Mouse (Mus musculus) testis, postnatal 10 days (tissue): Measurements from ENCODE around the gene Cisd1.
"Not testable (repeated sequence)": the region's sequence is repeated elsewhere in the genome, so short reads cannot be mapped to it uniquely, and the experiment has no call there.

Experiments used
- DNase-seq: peaks from one replicate; pipeline ENCODE4 v3.0.0; 2021; ENCODE audit warnings: low spot score

Gene Cisd1

GRCm38 (mm10) chr10:71344579-71345143, at the start of gene Cisd1:
Cisd1 (minus strand) TSS chr10:71344954.
- DNase-seq, result peak; percentile 92

DNA sequence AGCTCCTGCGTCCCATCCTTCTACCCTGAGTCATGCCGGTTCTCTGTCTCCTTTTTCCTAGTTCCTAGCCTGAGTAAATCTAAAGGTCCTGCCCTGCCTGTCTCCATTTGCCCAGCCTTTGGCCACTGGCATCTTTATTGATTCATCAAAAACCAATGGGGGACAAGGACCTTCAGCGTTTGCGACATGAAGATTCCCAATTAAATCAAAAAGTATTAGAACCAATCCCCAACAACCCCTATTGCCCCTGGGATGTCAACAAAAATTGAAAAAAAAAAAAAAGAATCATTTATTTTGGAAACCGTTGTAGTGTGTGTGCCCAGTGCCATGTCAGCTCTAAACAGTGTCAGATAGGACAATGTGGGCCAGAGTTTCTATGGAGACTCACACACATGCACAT, 44.6 kb upstream of the Cisd1 start:
- DNase-seq, result no peak

DNA sequence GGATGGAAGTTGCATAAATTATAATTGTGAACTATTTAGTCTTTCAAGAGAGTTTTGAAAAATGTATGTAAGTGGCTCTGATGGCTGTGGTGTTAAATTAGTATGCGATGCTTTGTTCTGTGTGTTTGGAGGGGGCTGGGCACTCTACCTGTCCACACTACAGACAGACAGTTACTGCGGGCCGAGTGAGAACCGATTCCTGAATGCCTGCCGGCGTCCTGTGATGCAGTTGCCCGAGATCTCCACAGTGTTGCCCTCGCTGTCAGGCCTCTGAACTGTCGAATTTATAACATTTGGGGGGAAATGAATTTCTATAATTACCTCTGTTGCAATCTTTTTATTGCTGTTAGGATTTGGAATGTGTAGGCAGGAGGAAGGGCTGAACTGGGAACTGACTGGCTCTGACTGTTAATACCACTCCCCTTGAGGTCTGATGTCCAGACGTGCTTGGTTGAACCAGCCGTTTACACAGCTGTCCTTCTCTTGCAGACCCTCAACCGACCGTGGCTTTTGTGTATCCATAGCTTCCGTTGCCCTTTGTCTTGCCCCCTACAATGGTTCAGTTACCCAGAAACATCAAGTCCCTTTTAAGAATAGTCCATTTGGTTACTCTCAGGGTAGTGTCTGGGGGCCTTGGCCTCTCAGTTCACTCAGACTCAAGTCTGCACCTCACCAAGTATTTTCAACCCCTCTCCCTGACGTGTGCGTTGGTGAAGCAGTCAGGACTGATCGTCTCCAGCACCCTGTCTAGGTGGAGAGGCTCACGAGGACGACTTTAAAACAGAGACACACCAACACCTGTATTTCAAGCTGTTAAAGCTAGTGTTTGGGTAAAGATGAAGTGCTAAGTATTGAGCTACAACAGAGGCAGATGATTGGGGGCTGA, 39.6 kb upstream of the Cisd1 start:
- no peak for DNase-seq

- not testable (repeated sequence) for DNase-seq
Observed at GRCm38 (mm10) chr10:71383552-71383924, 38.8 kb upstream of the Cisd1 start.

DNA sequence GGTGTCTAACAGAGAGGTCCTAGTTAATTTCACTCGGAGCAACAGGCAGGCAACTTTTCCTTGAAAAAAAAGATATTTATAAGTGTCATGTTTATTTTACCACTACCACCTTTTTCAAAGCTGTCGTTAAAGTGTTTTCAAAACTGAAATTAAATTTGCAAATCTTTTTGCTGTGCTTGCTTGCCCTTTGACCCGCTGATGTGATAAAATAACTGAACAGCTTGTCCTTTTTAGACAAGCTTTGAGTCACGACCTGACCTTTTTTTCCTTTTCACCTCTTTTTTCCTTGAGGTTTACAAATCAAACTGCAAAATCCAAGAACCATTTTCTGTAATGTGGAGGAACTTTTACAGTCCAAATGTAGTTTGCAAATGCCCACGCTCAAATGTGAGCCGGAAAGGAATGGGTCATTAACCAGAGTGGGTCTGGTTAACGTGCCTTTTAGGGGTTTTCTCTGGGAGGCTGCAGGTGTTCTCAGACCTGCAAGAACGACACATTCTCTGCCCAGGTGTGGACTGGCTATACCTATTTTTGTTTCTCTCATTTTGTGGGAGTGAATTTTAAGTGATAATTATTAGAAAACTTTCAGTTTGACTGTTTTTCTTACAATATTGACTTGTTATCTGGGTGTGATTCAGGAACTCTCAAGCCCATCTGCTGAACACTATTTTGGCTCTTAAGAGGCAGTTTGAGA, 38.3 kb upstream of the Cisd1 start:
- DNase-seq, result no peak

DNA sequence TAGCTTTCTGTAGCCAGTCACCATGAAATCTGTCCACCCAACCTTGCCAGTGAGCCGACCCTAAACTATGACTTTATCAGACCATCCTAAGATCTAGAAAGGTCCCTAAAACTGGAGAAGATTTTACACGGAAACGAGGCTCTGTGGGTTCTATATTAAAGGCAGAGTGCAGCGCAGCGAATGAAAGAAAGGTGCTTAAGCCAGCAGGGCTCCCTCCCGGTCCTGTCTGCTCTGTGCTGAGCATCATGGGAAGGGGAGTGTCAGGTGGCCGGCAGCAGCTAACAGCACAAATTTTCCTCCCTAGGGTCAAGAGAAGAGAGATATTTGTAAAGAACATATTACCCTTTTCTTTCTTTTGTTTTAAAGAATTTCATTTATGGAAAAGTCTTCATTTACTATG, 37.4 kb upstream of the Cisd1 start:
- DNase-seq, result no peak

GRCm38 (mm10) chr10:71381471-71382033, 36.8 kb upstream of the Cisd1 start:
- peak; percentile 44 for DNase-seq

DNA sequence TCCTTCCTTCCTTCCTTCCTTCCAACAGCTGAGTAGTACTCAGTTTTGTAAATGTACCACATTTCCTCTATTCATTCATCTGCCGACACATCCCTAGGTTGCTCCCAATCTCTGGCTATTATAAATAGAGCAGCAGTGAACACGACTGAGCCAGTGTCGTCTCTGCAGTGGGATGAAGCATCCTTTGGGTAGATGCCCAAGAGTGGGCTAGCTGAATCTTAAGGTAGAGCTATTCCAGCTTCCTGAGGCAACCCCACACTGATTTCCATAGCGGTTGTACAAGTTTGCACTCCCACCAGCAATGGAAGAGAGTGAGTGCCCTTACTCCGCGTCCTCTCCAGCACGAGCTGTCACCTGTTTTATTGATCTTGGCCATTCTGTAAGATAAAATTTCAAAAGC, 35.7 kb upstream of the Cisd1 start:
- no peak for DNase-seq

GRCm38 (mm10) chr10:71376014-71376413, 31.3 kb upstream of the Cisd1 start:
- DNase-seq, result no peak

DNA sequence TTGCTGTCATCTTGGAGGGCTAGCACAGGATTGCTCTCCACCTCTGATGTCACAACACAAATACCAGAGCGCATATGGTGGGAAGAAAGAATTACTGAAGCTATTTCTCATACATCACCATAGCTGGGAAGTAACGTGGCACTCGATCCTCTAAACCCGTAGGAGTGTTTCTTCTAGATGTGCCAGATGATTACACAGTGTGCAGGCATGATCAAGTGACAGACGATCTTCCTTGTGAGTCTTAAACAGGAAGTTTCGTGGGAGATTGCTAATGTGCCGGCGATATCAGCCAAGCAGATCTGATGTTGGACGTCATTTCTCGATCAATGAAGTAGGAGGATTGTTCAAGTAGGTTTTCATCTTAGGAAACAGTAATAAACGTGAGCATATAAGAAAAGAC, 29.0 kb upstream of the Cisd1 start:
- no peak for DNase-seq

- no peak for DNase-seq
Observed at GRCm38 (mm10) chr10:71371881-71372280, 27.1 kb upstream of the Cisd1 start.

DNA sequence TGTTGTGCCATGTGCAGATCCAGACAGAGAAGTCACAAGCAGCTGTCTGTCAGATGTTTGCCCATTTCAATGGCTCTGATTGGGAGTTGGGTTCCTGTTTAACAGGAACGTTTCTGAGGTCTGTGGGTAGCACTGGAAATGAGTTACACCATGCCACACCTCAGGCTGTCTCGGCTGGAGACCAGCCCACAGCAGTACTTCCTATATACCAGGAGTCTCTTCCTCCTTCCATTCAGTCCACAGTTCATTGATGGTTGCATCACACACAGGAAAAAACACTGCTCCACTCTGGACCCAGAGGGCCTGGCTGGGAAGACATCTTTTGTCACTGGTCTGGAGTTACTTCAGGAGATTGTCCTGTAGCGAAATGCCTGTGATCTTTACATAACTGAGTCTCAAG, 24.7 kb upstream of the Cisd1 start:
- no peak for DNase-seq

- DNase-seq, result no peak
Observed at GRCm38 (mm10) chr10:71368128-71368940, 23.6 kb upstream of the Cisd1 start.

DNA sequence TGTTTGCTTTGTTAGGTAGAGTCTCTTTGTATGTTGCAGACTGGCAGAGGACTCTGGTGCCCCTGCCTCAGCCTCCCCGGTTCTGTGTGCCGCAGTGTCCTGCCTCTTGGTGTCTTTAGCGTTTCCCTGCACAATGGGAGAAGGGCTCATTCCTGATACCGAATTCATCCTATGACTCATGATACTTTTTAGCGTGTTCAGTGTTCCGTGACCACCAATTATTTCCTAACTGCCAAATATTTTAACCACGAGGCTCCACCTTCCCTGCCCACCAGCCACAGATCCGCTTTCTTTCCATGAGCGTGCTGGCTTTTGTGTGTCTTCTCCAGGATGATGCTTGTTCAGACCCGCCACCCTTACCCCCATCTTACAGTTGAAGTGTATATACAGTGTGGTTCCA, 19.1 kb upstream of the Cisd1 start:
- DNase-seq, result no peak

- DNase-seq, result no peak
Observed at GRCm38 (mm10) chr10:71363440-71363839, 18.7 kb upstream of the Cisd1 start.

- no peak for DNase-seq
Observed at GRCm38 (mm10) chr10:71361836-71362562, 17.2 kb upstream of the Cisd1 start.

- DNase-seq, result no peak
Observed at GRCm38 (mm10) chr10:71361044-71361443, 16.3 kb upstream of the Cisd1 start.

DNA sequence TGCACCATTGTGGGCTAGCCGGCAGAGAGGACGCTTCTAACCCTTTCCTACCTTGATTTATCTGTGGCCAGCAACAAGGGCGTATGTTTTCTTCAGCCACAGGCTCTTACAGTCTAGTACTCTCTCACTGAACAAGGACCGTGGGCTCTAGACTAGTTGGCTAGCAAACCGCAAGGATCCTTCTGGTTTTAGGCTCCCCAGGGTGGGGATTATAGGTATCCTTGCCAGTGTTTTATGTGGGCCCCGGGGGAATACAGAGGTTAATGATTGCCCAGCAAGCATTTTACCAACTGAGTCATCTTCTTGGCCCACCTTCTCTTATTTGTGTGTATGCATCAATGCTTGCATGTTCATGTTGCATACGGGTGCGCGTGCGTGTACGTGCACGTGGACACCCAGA, 10.2 kb upstream of the Cisd1 start:
- no peak for DNase-seq

GRCm38 (mm10) chr10:71353850-71354249, 9.1 kb upstream of the Cisd1 start:
- DNase-seq, result no peak

DNA sequence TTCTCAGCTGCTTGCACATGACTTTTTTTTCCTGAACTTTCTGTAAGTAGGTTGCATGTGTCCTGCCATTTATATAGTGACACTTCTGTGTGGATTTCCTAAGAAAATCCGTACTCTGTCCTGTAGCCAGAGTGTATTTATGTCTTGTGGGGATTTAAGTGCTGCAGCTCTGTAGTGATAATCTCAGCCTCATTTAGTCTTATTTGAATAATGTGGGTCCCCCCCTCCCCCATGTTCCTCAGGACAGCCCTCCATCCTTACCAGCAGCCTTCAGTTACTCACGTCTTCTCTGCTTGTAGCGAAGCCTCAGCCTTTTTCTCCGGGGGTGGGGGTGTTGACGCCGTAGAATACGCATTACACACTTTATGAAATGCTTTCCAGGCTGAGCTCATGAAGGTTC, 6.5 kb upstream of the Cisd1 start:
- DNase-seq, result no peak

DNA sequence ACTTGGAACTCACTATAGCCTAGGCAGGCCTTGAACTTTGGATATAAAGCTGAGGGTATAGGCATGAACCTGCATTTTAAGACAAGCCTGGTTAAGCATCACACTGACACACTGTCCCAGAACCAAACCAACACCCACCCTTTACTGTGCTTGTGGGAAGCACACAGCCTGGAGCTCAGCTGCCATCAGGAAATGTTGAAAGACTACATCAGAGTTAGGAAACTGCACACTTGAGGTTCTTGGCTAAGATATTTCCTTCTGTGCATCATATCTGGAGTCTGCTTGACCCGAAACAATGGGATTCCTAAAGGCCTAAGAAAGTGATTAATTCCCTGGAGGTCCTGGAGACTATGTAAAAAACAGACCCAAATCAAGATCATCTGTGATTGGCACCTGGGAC, 4.5 kb upstream of the Cisd1 start:
- no peak for DNase-seq
